Mouse (Mus musculus) embryonic facial prominence, embryonic 11.5 days (tissue): ENCODE results near the gene Gm10961. TPM values are rescaled to one million over a fixed set of nuclear protein-coding genes. Genes with fewer than 3 reads are reported as not detected.
A peak's percentile ranks its signal among the peaks of the same experiment; 100 is the strongest.

Experiments used
- ATAC-seq: fragments of 200-750 bp; cut with Nextera tagmentation; replicated peaks from 2 replicates; pipeline ENCODE4 v1.8.0; 2017; ENCODE audit warnings: low read depth; ENCODE audit not compliant: insufficient number of reproducible peaks, low FRiP score, low TSS enrichment
- DNase-seq: peaks from one replicate; pipeline ENCODE4 v3.0.0-alpha.2; 2015; ENCODE audit warnings: low spot score
- H3K27ac ChIP-seq: fragments of 300-500 bp; sonication (generic); replicated peaks from 2 replicates; pipeline ENCODE4 v1.5.1; 2014; ENCODE audit warnings: mild to moderate bottlenecking, low read depth, low read length, control low read depth
- H3K27me3 ChIP-seq: fragments of 300-500 bp; sonication (generic); 2 replicates; pipeline ENCODE4 v1.6.1; 2014; ENCODE audit warnings: mild to moderate bottlenecking, low read length, moderate library complexity, mixed read lengths; ENCODE audit not compliant: control insufficient read depth, insufficient read depth
- H3K36me3 ChIP-seq: fragments of 300-500 bp; sonication (generic); replicated peaks from 2 replicates; pipeline ENCODE4 v1.6.1; 2014; ENCODE audit warnings: low read depth, mild to moderate bottlenecking, low read length, moderate library complexity, mixed read lengths; ENCODE audit not compliant: control insufficient read depth, insufficient read depth
- H3K4me1 ChIP-seq: fragments of 300-500 bp; sonication (generic); 2 replicates; pipeline ENCODE4 v1.6.1; 2014; ENCODE audit warnings: low read length, mixed read lengths; ENCODE audit not compliant: control insufficient read depth, insufficient read depth
- H3K4me2 ChIP-seq: fragments of 300-500 bp; sonication (generic); 2 replicates; pipeline ENCODE4 v1.6.1; 2014; ENCODE audit warnings: low read depth, mild to moderate bottlenecking, control low read depth, low read length, moderate library complexity
- H3K4me3 ChIP-seq: fragments of 300-500 bp; sonication (generic); 2 replicates; pipeline ENCODE4 v1.5.1; 2014; ENCODE audit warnings: low read depth, low read length, control low read depth
- H3K9ac ChIP-seq: fragments of 300-500 bp; sonication (generic); replicated peaks from 2 replicates; pipeline ENCODE4 v1.6.1; 2014; ENCODE audit warnings: mild to moderate bottlenecking, control low read depth, low read length
- H3K9me3 ChIP-seq: fragments of 300-500 bp; sonication (generic); replicated peaks from 2 replicates; pipeline ENCODE4 v1.6.1; 2016; ENCODE audit warnings: mild to moderate bottlenecking, low read length, inconsistent platforms, mixed read lengths; ENCODE audit not compliant: control insufficient read depth
- WGBS: fragments of 180-500 bp; shearing (Covaris S2); extraction: QIAGEN DNeasy Blood & Tissue Kit; methylation state at CpG from one replicate; pipeline ENCODE4 v1.1.7; 2014; 5-methylcytosine and 5-hydroxymethylcytosine counted together
- polyA plus RNA-seq: library from polyadenylated mRNA; unstranded; fragments of >200 nt; fragmentation: Nextera tagmentation; extraction: Ambion mirVana; gene quantifications from 2 replicates; pipeline ENCODE4 v1.2.1, GENCODE M21; 2014

The Gm10961 gene
- polyA plus RNA-seq, 1 experiment from 2014 or later, result not detected

GRCm38 (mm10) chr3:107605304-107605703 lies 25.8 kb upstream of the Gm10961 start:
- Histone ChIP-seq H3K9me3 (no peaks in the 10 kb centered on the region), H3K9ac (no peak overlapping the region), H3K4me2 (no peak overlapping the region), H3K27ac (no peak overlapping the region), H3K4me3 (no peak overlapping the region), H3K27me3 (no peaks in the 10 kb centered on the region; the same call in 1 of the 2 replicates), H3K36me3 (no peaks in the 10 kb centered on the region), H3K4me1 (no peaks in the 10 kb centered on the region; the same call in 1 of the 2 replicates)
- 5% methylated on average over 4 of the region's 4 CpGs for WGBS
- no peak for ATAC-seq
- peak; percentile 81 for DNase-seq

- Histone ChIP-seq H3K27me3 (no peaks in the 10 kb centered on the region), H3K9me3 (no peaks in the 10 kb centered on the region), H3K4me1 (no peaks in the 10 kb centered on the region; the same call in 1 of the 2 replicates), H3K4me3 (no peak overlapping the region), H3K36me3 (no peaks in the 10 kb centered on the region), H3K4me2 (no peak overlapping the region), H3K27ac (no peak overlapping the region), H3K9ac (no peak overlapping the region)
- ATAC-seq, result no peak
- DNase-seq, result no peak
- WGBS, result 84% methylated on average over 8 of the region's 8 CpGs
Measured at GRCm38 (mm10) chr3:107607221-107607620, 23.9 kb upstream of the Gm10961 start.

GRCm38 (mm10) chr3:107608808-107609207 lies 22.3 kb upstream of the Gm10961 start:
- DNase-seq (no peak), ATAC-seq (no peak)
- no peak overlapping the region for H3K27ac ChIP-seq
- no peak overlapping the region for H3K4me2 ChIP-seq
- WGBS, result 64% methylated on average over 4 of the region's 4 CpGs
- H3K36me3 ChIP-seq, result peaks cover 9% of the 10 kb centered on the region
- no peaks in the 10 kb centered on the region; the same call in 1 of the 2 replicates for H3K4me1 ChIP-seq
- H3K9ac ChIP-seq, result no peak overlapping the region
- H3K27me3 ChIP-seq, result no peaks in the 10 kb centered on the region
- no peaks in the 10 kb centered on the region for H3K9me3 ChIP-seq
- H3K4me3 ChIP-seq, result no peak overlapping the region

GRCm38 (mm10) chr3:107609376-107609775 lies 21.7 kb upstream of the Gm10961 start:
- DNase-seq, result no peak
- Histone ChIP-seq H3K27ac (no peak overlapping the region), H3K9ac (no peak overlapping the region), H3K9me3 (no peaks in the 10 kb centered on the region), H3K4me2 (no peak overlapping the region), H3K36me3 (peaks cover 15% of the 10 kb centered on the region), H3K4me1 (no peaks in the 10 kb centered on the region; the same call in 1 of the 2 replicates), H3K27me3 (no peaks in the 10 kb centered on the region), H3K4me3 (no peak overlapping the region)
- WGBS, result 29% methylated on average over 3 of the region's 3 CpGs
- no peak for ATAC-seq

GRCm38 (mm10) chr3:107611394-107611793 lies 19.7 kb upstream of the Gm10961 start:
- 81% methylated on average over 4 of the region's 4 CpGs for WGBS
- DNase-seq (no peak), ATAC-seq (no peak)
- no peak overlapping the region for H3K27ac ChIP-seq
- no peak overlapping the region for H3K9ac ChIP-seq
- H3K9me3 ChIP-seq, result no peaks in the 10 kb centered on the region
- no peak overlapping the region for H3K4me3 ChIP-seq
- H3K27me3 ChIP-seq, result no peaks in the 10 kb centered on the region
- no peak overlapping the region for H3K4me2 ChIP-seq
- H3K36me3 ChIP-seq, result peaks cover 20% of the 10 kb centered on the region
- no peaks in the 10 kb centered on the region; the same call in 1 of the 2 replicates for H3K4me1 ChIP-seq

GRCm38 (mm10) chr3:107612902-107613525 lies 18.1 kb upstream of the Gm10961 start:
- Histone ChIP-seq H3K36me3 (peaks cover 23% of the 10 kb centered on the region), H3K4me2 (no peak overlapping the region), H3K9ac (no peak overlapping the region), H3K4me1 (no peaks in the 10 kb centered on the region), H3K4me3 (no peak overlapping the region), H3K27me3 (no peaks in the 10 kb centered on the region), H3K27ac (no peak overlapping the region), H3K9me3 (no peaks in the 10 kb centered on the region)
- DNase-seq (peak; percentile 79), ATAC-seq (0 out of 2 replicates have a peak, but pooled peaks have one; percentile 15)
- WGBS, result 86% methylated on average over 11 of the region's 11 CpGs

GRCm38 (mm10) chr3:107617800-107618199 lies 13.3 kb upstream of the Gm10961 start:
- H3K27ac ChIP-seq, result no peak overlapping the region
- no peak for ATAC-seq

GRCm38 (mm10) chr3:107619911-107620310 lies 11.2 kb upstream of the Gm10961 start:
- no peaks in the 10 kb centered on the region for H3K27me3 ChIP-seq
- H3K9ac ChIP-seq, result no peak overlapping the region
- H3K4me1 ChIP-seq, result no peaks in the 10 kb centered on the region
- peaks cover 20% of the 10 kb centered on the region for H3K36me3 ChIP-seq
- H3K27ac ChIP-seq, result no peak overlapping the region
- H3K4me2 ChIP-seq, result no peak overlapping the region
- 89% methylated on average over 6 of the region's 6 CpGs for WGBS
- ATAC-seq, result no peak
- DNase-seq, result no peak
- no peaks in the 10 kb centered on the region for H3K9me3 ChIP-seq
- H3K4me3 ChIP-seq, result no peak overlapping the region

More at GRCm38 (mm10) chr3:107617800-107618199, 13.3 kb upstream of the Gm10961 start:
- Histone ChIP-seq H3K4me2 (no peak overlapping the region), H3K27me3 (no peaks in the 10 kb centered on the region), H3K36me3 (peaks cover 28% of the 10 kb centered on the region), H3K9me3 (no peaks in the 10 kb centered on the region), H3K4me1 (no peaks in the 10 kb centered on the region), H3K4me3 (no peak overlapping the region), H3K9ac (no peak overlapping the region)
- 99% methylated on average over 3 of the region's 3 CpGs for WGBS
- DNase-seq, result no peak
